Mouse (Mus musculus): ENCODE measurements around the gene Rac2. TPM values are rescaled to one million over a fixed set of nuclear protein-coding genes. Genes with fewer than 3 reads are reported as not detected.
A peak's percentile ranks its signal among the peaks of the same experiment; 100 is the strongest.

Gene Rac2
- polyA plus RNA-seq, 1 experiment: 156 TPM

DNA sequence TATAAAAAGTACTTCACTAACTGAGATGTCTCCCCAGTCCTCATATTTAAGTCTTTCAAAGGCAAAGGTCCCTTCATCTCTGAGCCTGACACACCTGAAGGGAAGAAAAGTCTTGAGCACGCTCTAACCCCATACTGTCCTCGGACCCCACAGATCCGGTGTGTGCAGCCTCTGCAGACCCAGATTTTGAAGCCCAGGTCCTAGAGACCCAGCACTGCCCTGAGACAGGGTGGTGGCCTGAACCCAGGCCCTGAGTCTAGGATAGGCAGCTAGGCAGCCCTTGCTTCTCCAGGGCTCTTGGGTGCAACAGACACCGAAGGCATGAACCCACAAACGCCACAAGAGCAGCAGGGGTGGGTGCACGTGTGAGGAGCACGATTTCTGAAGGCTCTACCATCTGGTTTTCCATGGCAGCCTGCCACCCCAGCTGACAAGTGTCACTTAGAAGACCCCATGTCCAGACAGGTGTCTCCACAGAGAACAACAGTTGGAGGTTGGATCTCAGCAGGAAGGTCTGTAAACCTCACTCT, 21.4 kb upstream of the Rac2 start:
- WGBS: 42% methylated on average over 7 of the region's 7 CpGs

DNA sequence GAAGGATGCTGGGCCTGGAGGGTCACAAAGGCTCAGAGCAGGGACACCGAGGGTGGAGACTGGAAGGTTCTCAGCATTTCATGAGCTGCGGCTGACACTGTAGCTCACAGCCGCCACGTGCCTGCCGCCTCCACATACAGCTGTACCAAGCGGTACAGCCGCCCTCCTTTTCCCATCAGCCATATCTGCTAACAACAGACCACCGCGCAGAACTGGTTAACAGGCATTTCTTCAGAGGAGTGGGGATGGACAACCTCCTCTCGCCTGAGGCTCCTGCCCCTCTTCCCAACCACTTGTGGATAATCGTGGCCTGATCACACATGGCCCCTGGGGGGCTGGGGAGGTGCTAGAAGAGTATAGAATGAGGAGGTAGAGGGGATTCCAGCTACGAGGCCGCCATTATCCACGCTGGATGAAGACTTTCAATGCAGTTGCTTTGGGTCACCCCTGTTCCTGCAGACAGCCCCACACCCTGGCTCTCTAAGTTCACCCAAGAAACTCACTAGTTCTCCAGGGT, 19.9 kb upstream of the Rac2 start:
- whole genome bisulfite sequencing: 80% methylated on average over 14 of the region's 14 CpGs
- Histone ChIP-seq H3K4me1 (ENCODE audit: control insufficient read depth, insufficient read depth, low read length) (peaks cover 12% of the 10 kb centered on the region), H3K27ac (ENCODE audit: control insufficient read depth, insufficient read depth, low read depth, low read length, poor library complexity) (peak overlapping the region; percentile 2; the same call in 1 of the 2 replicates), H3K4me3 (replicated peaks; ENCODE audit: control insufficient read depth, low read depth, low read length) (no peak overlapping the region)
- no peak for TF ChIP-seq POLR2A (IDR thresholded peaks at IDR 0.05; ENCODE audit: borderline replicate concordance, control insufficient read depth, low read depth, low read length)
- TF ChIP-seq CTCF (IDR thresholded peaks at IDR 0.05; ENCODE audit: control insufficient read depth, insufficient read depth, low read length): no peak

More for the DNA sequence above, 21.4 kb upstream of the Rac2 start:
- Histone ChIP-seq H3K4me3 (replicated peaks; ENCODE audit: control insufficient read depth, low read depth, low read length) (no peak overlapping the region), H3K27ac (ENCODE audit: control insufficient read depth, insufficient read depth, low read depth, low read length, poor library complexity) (no peak overlapping the region; the same call in 1 of the 2 replicates), H3K4me1 (ENCODE audit: control insufficient read depth, insufficient read depth, low read length) (peaks cover 8% of the 10 kb centered on the region)
- TF ChIP-seq POLR2A (IDR thresholded peaks at IDR 0.05; ENCODE audit: borderline replicate concordance, control insufficient read depth, low read depth, low read length) (no peak), CTCF (IDR thresholded peaks at IDR 0.05; ENCODE audit: control insufficient read depth, insufficient read depth, low read length) (no peak)

DNA sequence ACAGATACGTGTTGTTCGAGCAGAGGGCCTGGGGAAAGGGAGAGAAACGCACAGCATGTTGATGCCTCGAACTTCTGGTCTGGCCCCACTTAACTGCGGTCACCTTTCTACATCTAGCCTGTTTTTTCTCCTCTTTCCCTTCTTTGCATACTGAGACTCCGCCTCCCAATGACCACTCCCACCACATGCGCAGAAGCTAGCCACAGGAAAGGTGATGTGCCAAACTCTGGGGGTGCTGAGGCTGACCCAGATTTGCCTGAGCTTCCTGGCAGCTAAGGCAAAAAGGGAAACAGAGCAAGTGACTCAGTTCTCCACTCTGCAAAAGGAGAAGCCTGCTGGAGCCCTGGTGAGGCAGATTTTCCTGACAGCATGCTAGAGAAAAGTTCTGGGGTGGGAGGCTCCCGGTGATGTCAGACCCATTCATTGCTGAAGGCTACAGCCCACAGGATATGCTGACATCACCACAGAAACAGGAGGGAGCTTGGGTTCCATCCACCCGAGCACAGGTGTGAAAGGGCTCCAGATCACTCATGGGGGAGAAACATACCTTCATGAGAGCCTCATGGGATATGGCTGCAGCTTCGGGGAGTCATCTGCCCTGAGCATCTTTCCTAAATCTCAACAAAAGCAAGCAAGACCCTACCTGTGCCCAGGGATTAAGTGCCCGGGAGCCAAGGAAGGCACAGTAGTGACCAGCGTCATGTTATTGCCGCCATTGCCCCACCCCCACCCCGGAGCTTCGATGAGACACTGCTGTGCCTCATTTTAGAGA, 19.3 kb upstream of the Rac2 start:
- peaks cover 12% of the 10 kb centered on the region for H3K4me1 ChIP-seq (ENCODE audit: control insufficient read depth, insufficient read depth, low read length)
- TF ChIP-seq CTCF (IDR thresholded peaks at IDR 0.05; ENCODE audit: control insufficient read depth, insufficient read depth, low read length) (no peak), POLR2A (IDR thresholded peaks at IDR 0.05; ENCODE audit: borderline replicate concordance, control insufficient read depth, low read depth, low read length) (no peak)
- 30% methylated on average over 15 of the region's 15 CpGs for WGBS
- no peak overlapping the region for H3K4me3 ChIP-seq (replicated peaks; ENCODE audit: control insufficient read depth, low read depth, low read length)
- H3K27ac ChIP-seq (ENCODE audit: control insufficient read depth, insufficient read depth, low read depth, low read length, poor library complexity): peak overlapping the region; percentile 34

DNA sequence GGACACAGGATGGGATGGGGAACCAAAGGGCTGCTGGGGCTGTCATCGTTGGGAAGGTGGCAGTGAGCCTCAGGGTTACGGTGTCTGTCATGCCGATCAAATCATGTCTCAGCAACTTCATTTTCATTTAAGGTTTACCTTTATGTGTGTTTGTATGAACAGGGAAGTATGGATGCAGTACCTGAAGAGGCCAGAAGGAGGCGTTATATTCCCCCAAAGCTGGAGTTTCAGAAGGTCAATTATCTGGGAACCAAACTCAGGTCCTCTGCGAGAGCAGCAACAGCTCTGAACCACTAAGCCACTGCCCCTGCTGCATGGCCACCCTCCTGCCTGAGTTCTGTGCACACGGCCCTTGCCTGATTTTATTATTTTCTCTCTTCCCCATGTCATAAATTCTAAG, 18.2 kb upstream of the Rac2 start:
- 70% methylated on average over 6 of the region's 6 CpGs for WGBS
- Histone ChIP-seq H3K4me3 (replicated peaks; ENCODE audit: control insufficient read depth, low read depth, low read length) (no peak overlapping the region), H3K27ac (ENCODE audit: control insufficient read depth, insufficient read depth, low read depth, low read length, poor library complexity) (no peak overlapping the region), H3K4me1 (ENCODE audit: control insufficient read depth, insufficient read depth, low read length) (peaks cover 10% of the 10 kb centered on the region)
- TF ChIP-seq CTCF (IDR thresholded peaks at IDR 0.05; ENCODE audit: control insufficient read depth, insufficient read depth, low read length): no peak
- TF ChIP-seq POLR2A (IDR thresholded peaks at IDR 0.05; ENCODE audit: borderline replicate concordance, control insufficient read depth, low read depth, low read length): no peak

DNA sequence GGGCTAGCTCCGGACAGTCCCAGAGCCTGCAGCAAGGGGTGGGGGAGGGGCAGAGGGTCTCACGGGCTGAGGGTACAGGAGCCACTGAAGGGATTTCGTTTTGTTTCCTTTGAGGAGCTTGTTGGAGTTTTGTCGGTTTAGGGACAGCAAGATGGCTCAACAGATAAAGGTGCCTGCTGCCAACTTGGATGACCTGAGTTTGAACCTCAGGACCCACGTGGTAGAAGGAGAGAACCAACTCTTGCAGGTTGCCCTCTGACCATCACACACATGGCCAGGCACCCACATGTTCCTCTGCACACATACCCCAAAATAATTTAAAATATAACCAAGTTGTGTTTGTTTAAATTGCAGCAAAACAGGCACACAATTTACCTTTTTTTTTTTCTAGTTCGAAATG, 17.4 kb upstream of the Rac2 start:
- TF ChIP-seq POLR2A (IDR thresholded peaks at IDR 0.05; ENCODE audit: borderline replicate concordance, control insufficient read depth, low read depth, low read length) (no peak), CTCF (IDR thresholded peaks at IDR 0.05; ENCODE audit: control insufficient read depth, insufficient read depth, low read length) (no peak)
- Histone ChIP-seq H3K27ac (ENCODE audit: control insufficient read depth, insufficient read depth, low read depth, low read length, poor library complexity) (no peak overlapping the region), H3K4me1 (ENCODE audit: control insufficient read depth, insufficient read depth, low read length) (peaks cover 10% of the 10 kb centered on the region), H3K4me3 (replicated peaks; ENCODE audit: control insufficient read depth, low read depth, low read length) (no peak overlapping the region)
- 43% methylated on average over 6 of the region's 6 CpGs for WGBS

DNA sequence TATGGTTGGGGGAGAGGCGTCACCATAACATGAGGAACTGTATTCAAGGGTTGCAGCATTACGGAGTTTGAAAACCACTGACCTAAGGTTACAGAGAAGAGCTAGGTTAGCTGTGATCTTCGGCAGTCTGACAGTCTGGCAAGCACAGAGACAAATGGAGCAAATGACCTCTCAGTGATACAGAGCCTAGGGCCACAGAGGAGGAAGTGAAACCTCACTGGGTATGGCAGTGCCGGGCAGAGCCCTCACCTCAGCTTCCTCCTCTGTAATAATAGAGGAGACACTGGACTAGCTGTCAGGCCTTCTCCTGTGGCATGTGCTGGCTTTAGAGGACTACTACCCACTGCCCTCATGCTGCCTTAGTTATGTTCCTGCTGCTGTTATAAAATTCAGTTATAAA, 16.3 kb upstream of the Rac2 start:
- TF ChIP-seq CTCF (IDR thresholded peaks at IDR 0.05; ENCODE audit: control insufficient read depth, insufficient read depth, low read length) (no peak), POLR2A (IDR thresholded peaks at IDR 0.05; ENCODE audit: borderline replicate concordance, control insufficient read depth, low read depth, low read length) (no peak)
- H3K27ac ChIP-seq (ENCODE audit: control insufficient read depth, insufficient read depth, low read depth, low read length, poor library complexity): peak overlapping the region; percentile 57; the same call in 1 of the 2 replicates
- WGBS: 17% methylated on average over 4 of the region's 4 CpGs
- no peak overlapping the region for H3K4me3 ChIP-seq (replicated peaks; ENCODE audit: control insufficient read depth, low read depth, low read length)
- H3K4me1 ChIP-seq (ENCODE audit: control insufficient read depth, insufficient read depth, low read length): peaks cover 10% of the 10 kb centered on the region

DNA sequence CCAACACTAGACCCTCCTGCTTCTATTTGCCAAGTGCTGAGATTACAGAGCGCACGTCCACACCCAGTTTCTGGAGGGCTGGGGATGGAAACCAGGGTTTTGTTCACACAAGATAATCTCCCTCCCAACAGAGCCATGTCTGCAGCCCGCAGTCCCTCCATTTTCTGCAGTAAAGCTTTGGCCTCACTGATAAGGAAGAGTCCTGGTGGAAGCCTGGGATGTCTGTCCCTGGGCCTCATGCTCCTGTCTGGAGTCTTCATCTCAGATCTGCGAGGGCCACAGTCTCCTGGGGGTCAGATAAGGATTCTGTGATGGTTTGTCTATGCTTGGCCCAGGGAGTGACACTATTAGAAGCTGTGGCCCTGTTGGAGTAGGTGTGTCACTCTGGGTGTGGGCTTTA, 15.5 kb upstream of the Rac2 start:
- Histone ChIP-seq H3K4me3 (replicated peaks; ENCODE audit: control insufficient read depth, low read depth, low read length) (no peak overlapping the region), H3K4me1 (ENCODE audit: control insufficient read depth, insufficient read depth, low read length) (peaks cover 10% of the 10 kb centered on the region), H3K27ac (ENCODE audit: control insufficient read depth, insufficient read depth, low read depth, low read length, poor library complexity) (no peak overlapping the region)
- 69% methylated on average over 4 of the region's 4 CpGs for WGBS
- TF ChIP-seq CTCF (IDR thresholded peaks at IDR 0.05; ENCODE audit: control insufficient read depth, insufficient read depth, low read length): no peak
- no peak for TF ChIP-seq POLR2A (IDR thresholded peaks at IDR 0.05; ENCODE audit: borderline replicate concordance, control insufficient read depth, low read depth, low read length)

Data from bone marrow, adult 2 months (tissue).